Mouse (Mus musculus) embryonic fibroblast, embryonic 13.5 days (primary cell): ENCODE results near the gene Tpk1. TPM values are rescaled to one million over a fixed set of nuclear protein-coding genes. Genes with fewer than 3 reads are reported as not detected.

Experiments used
- H3K27ac ChIP-seq: 2 replicates; pipeline ENCODE4 v1.5.1; 2012; ENCODE audit warnings: low read length, control low read depth, inconsistent platforms; ENCODE audit not compliant: insufficient read depth
- H3K4me1 ChIP-seq: 2 replicates; pipeline ENCODE4 v1.6.1; 2011; ENCODE audit warnings: low read length; ENCODE audit not compliant: control insufficient read depth, insufficient read depth
- H3K4me3 ChIP-seq: 2 replicates; pipeline ENCODE4 v1.5.1; 2011; ENCODE audit warnings: mild to moderate bottlenecking, control low read depth, low read length; ENCODE audit not compliant: insufficient read depth
- CTCF ChIP-seq: IDR thresholded peaks from 2 replicates; pipeline ENCODE4 v1.5.1; 2011; ENCODE audit warnings: mild to moderate bottlenecking, control low read depth, low read length, moderate library complexity, borderline replicate concordance; ENCODE audit not compliant: insufficient read depth
- POLR2A ChIP-seq: IDR thresholded peaks from 2 replicates; pipeline ENCODE4 v1.6.1; 2011; ENCODE audit warnings: low read depth, mild to moderate bottlenecking, control low read depth, low read length, moderate library complexity
- polyA plus RNA-seq: library from polyadenylated mRNA; stranded (reverse); fragments of >200 nt; gene quantifications from 2 replicates; pipeline ENCODE4 v1.2.4, GENCODE M21; 2011; ENCODE audit warnings: low read depth; ENCODE audit not compliant: missing spikeins, insufficient read length

Tpk1 gene
- polyA plus RNA-seq, 1 experiment, result 16.3 TPM

DNA sequence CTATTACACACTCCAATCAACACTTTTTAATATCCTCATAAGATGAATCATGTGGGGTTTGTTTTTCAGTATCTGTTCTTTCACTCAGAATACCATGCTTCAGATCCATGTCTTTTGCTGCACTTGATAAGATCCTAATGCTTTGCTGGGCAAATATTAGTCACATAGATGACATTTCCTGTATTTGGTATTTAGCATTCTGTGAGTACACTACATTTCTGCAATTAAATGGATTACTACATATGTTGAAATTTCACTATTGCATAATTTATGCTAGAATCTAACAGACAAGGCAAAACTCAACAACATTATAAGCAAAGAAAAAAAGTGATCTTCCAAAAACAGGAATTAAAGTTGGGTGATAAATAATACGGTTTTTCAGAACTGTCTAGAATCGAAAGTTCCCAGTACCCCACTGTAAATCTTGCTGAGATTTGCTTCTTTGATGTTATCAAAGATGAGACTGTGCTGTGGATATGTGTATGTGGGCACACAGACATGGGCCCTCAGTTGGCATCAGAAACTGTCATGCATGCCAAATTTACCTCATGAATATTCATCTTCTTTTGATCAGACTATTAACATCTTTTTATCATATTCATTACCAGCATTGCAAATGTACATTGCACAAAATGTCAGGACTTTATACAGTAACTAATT is 203.8 kb downstream of the Tpk1 start:
- Histone ChIP-seq H3K27ac (no peak overlapping the region), H3K4me1 (no peaks in the 10 kb centered on the region), H3K4me3 (no peak overlapping the region)
- TF ChIP-seq POLR2A (no peak), CTCF (no peak)

DNA sequence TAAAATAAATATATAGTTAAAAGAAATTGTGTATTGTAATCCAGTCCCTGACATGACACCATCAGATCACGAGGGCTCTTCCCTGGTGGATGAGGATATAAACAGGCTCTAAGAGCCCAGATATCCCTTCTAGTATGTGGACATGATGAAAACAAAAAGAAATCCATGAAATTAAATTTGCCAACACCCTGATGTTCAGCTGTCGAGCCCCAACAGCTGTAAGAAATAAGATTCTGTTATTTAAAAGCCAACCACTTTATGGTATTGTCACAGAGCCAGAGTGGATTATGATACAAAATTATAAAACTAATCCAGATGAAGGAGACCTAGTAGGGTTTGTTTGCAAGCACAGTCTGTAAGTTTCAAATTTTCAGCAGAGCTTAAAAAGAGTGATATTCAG is 207.0 kb downstream of the Tpk1 start:
- H3K27ac ChIP-seq, result no peak overlapping the region
- H3K4me1 ChIP-seq, result no peaks in the 10 kb centered on the region
- TF ChIP-seq POLR2A, result no peak
- no peak for TF ChIP-seq CTCF
- H3K4me3 ChIP-seq, result no peak overlapping the region

DNA sequence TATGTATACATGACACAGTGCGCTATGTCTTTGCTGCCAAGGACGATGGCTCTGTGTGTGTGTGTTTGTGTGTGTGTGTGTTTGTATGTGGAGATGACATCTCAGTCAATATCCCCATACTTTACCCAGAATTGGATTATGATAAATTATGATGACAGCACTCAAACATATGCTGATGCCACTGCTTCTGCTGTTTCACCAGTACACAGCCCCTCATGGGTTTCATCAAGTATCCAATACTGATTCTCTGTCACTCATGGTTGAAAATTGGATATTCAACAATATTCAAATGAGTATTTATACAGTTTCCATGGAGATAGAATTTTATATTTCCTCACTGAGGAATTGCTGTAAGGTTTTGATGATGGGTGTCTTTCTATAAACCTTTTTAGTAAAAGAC is 208.1 kb downstream of the Tpk1 start:
- no peak overlapping the region for H3K27ac ChIP-seq
- no peak for TF ChIP-seq POLR2A
- TF ChIP-seq CTCF, result no peak
- H3K4me3 ChIP-seq, result no peak overlapping the region
- no peaks in the 10 kb centered on the region for H3K4me1 ChIP-seq

DNA sequence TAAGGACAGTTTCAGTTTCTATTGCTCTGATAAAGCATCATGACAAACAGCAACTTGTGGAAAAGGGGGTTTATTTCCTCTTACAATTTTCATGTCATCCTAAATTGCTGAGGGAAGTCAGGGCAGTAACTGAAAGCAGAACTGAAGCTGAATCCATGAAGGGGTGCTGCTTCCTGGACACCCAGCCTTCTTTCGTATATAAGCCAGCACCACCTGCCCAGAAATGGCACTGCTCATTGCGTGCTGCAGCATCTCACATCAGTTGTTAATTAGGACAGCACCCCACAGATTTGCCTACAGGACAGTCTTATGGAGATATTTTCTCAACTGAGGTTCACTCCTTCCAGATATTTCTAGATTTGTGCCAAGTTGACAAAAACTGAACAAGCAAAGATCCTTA is 216.6 kb downstream of the Tpk1 start:
- no peak overlapping the region for H3K27ac ChIP-seq
- no peak overlapping the region for H3K4me3 ChIP-seq
- no peaks in the 10 kb centered on the region for H3K4me1 ChIP-seq
- TF ChIP-seq CTCF (no peak), POLR2A (no peak)

DNA sequence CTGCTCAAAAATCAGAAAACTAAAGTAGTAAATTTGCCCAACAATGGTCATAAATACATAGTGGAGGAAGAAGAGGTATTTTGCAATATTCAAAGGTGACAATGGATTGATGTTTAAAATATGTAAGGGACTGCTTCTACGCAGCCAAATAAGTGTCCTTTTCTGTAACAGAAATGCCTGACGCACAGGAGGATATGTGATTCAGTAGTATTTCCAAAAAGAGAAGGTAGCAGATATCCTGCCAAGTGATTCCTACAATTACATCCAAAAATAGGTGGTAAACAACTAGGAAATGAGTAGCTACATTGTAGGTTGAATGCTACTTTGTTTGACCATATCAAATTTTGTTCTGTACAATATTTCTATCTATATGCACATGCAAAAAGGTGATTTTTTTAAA is 220.2 kb downstream of the Tpk1 start:
- no peak overlapping the region for H3K27ac ChIP-seq
- TF ChIP-seq POLR2A (no peak), CTCF (no peak)
- H3K4me1 ChIP-seq, result no peaks in the 10 kb centered on the region
- H3K4me3 ChIP-seq, result no peak overlapping the region

DNA sequence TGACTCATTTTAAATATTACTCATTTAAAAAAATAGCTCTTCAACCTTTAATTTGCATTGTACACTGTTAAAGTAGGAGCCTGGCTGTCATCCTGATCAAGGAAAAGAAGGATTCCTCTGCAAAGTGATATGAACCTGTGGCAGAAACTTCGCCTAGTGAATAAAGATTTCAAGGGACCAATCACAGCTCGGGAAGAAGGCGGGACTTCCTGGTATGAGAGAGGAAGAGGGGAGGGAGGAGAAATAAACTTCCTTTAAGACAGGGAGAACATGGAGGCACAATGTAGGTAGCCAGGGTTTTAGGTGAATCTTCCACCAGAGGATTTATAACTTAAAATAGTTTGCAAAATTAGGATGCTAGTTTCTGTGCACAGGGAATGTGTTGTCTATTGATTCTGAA is 223.9 kb downstream of the Tpk1 start:
- TF ChIP-seq CTCF (no peak), POLR2A (no peak)
- Histone ChIP-seq H3K4me1 (no peaks in the 10 kb centered on the region), H3K4me3 (no peak overlapping the region), H3K27ac (no peak overlapping the region)

DNA sequence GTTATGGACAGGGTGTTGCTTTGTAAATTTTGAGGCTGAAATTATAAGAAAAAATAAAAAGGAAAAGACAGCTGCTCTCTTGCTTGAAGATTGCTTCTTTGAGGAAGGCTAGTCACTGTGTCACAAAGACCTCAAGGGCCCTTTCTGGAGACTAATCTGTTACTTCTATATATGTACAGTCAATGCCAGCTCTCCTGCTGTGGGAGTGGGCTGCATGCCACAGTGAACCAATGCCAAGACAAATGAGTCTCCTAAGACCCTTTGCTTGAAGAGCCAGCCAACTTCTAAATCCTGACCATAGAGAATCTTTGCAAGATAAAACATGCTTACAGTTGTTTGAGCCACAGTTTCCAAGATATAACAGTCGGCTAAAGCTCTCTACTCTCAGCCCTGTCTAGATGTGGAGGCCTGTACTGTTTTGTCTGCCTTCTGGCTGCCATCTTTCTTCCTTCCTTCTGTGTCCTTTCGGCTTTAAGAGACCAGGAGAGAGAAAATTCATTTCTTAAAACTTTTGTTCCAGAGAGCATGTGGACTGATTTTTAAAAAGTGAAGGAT is 230.0 kb downstream of the Tpk1 start:
- no peak overlapping the region for H3K27ac ChIP-seq
- H3K4me3 ChIP-seq, result no peak overlapping the region
- H3K4me1 ChIP-seq, result no peaks in the 10 kb centered on the region
- no peak for TF ChIP-seq CTCF

DNA sequence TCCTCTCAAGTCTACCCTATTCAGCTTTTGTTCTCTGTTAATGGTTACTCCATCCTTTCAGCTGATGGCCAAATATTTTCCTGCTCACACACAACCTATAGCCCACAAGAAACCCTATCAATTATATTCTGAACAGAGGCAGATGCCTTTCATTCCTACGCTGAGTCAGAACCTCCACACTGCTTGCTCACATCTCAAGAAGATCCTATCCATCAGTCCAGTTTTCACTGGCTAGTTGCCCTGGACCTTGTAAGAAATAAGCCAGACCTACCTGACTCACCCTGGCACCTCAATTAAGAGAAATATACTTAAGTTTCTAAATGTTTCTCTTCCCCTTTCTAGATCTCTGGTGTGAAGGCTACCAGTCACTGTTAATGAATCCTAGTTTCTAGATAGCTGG is 231.7 kb downstream of the Tpk1 start:
- H3K4me1 ChIP-seq, result no peaks in the 10 kb centered on the region
- no peak for TF ChIP-seq POLR2A
- H3K27ac ChIP-seq, result 0 out of 2 replicates have a peak overlapping the region, but pooled peaks have one; percentile 71
- H3K4me3 ChIP-seq, result no peak overlapping the region

DNA sequence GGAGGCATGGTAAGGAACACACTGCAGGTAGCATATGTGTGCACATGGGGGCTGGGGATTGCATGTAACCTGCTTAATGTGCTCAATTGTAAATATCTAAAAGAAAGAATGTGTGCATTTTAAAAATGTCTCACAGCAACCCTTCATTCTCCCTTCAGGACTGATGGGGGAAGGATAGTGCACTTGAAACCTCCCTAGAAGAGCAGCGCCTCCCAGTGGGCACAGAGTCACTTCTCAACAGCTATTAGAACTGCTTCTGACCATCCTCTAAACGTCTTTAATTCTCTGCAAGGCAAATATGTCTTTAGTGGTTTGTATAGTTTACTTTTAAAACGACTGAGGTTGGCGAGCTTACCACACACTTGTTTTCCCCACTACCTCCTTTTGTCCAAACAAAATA is 241.1 kb downstream of the Tpk1 start:
- Histone ChIP-seq H3K27ac (no peak overlapping the region), H3K4me3 (no peak overlapping the region)
- TF ChIP-seq POLR2A, result no peak
- no peak for TF ChIP-seq CTCF

DNA sequence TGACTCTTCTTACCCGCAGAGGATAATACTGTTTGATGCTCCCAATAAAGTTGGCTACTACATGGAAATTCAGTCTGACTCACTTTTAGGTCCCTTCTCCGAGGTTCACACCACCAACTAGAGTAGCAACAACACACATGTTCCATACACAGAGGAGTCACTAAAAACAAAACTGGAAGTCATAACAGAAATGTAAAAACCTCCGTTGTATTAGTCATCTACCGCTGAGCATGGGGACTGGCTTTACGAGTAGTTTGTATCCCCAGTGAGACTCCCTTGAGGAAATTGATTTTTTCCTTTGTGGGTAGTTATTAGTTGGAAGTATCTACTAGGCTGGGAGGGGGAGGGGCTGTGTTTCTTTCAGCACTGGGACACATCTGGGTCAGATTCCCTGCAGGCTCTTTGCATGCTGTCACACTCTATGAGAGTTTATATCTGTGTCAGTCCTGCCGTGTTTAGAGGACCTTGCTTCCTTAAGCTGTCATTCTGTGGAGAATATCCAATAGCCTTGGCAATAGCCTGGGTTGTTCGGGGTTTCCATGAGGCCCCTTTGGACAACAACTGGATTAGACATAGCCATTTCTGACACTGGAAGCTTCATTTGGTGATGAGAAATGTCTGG is 245.6 kb downstream of the Tpk1 start:
- H3K4me1 ChIP-seq, result no peaks in the 10 kb centered on the region
- TF ChIP-seq CTCF, result no peak
- no peak for TF ChIP-seq POLR2A
- no peak overlapping the region for H3K27ac ChIP-seq
- no peak overlapping the region for H3K4me3 ChIP-seq

More for the DNA sequence above, 241.1 kb downstream of the Tpk1 start:
- no peaks in the 10 kb centered on the region for H3K4me1 ChIP-seq

DNA sequence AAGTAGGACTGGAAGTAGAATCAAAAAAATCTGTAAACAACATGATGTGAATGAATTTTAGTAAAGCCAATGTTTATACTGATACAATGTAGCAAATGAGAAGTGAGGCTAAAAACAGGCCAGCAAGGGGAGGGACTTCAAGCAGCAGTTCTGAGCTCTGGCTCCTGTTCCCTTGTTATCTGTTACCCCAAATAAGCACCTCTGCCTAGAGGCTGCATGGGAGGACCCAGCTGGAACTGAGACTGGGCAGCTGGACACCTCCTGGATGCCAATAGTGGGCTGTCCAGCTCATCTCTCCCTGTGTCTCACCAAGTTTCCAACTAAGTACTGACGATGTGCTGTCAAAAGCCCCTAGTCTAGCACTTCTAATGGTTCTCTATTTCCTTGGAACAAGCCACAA is 257.1 kb downstream of the Tpk1 start:
- Histone ChIP-seq H3K4me3 (no peak overlapping the region), H3K27ac (no peak overlapping the region), H3K4me1 (no peaks in the 10 kb centered on the region)
- no peak for TF ChIP-seq POLR2A
- TF ChIP-seq CTCF, result no peak
